Mouse (Mus musculus): ENCODE results near the gene Magi1.

The Magi1 gene

GRCm38 (mm10) chr6:94283318-94284061 is at the start of gene Magi1:
Gene Magi1, minus strand, starts transcription at chr6:94283917.
- DNase-seq (ENCODE audit: low spot score in 2 of 2): peak; percentile 43 to 64

DNA sequence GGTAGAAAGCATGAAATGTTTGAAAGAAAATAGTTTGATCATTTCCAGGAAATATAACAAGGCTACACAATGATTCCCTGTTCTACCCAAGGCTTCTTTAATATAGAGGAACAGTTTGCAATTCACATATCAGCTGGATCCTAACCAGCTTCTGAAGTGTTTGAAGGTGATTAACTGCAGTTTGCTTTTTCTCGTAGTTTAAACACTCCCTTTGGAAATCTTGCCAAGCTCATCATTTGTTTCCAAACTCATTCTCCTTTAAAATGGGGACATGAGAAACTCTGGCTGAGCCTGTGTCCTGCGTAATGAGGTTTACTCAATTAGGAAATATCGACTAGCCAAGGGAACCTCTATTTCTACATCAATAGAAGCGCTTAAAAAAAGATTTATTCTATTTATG is 43.4 kb upstream of the Magi1 start:
- no peak for DNase-seq (ENCODE audit: low spot score in 2 of 2)

GRCm38 (mm10) chr6:94316886-94317285 is 33.2 kb upstream of the Magi1 start:
- no peak for DNase-seq (ENCODE audit: low spot score in 2 of 2)

- no peak for DNase-seq (ENCODE audit: low spot score in 2 of 2)
Observed at GRCm38 (mm10) chr6:94312285-94312684, 28.6 kb upstream of the Magi1 start.

- no peak for DNase-seq (ENCODE audit: low spot score in 2 of 2)
Observed at GRCm38 (mm10) chr6:94308498-94308897, 24.8 kb upstream of the Magi1 start.

DNA sequence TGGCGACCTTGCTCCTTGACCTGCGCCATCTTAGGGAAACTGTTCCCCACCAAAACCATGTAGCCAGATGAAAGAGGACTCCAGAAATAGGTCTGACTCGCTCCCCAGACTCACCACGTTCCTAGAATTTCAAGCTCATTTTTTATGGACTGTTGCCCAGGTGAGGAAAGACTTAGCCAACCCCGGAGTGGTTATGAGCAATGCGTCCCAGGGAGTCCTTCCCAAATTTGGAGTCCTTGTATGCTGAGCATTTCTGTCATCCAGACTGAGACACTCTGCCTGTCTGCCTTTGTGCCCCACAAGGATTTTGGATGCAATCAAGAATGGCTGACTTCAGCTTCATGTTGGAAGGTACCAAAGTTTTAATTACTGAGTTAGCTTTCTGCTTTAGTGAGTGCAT is 19.8 kb upstream of the Magi1 start:
- DNase-seq (ENCODE audit: low spot score in 2 of 2): no peak

GRCm38 (mm10) chr6:94301804-94302203 is 18.1 kb upstream of the Magi1 start:
- DNase-seq (ENCODE audit: low spot score in 2 of 2): no peak

- no peak for DNase-seq (ENCODE audit: low spot score in 2 of 2)
Observed at GRCm38 (mm10) chr6:94300562-94300961, 16.8 kb upstream of the Magi1 start.

- DNase-seq (ENCODE audit: low spot score in 2 of 2): no peak
Observed at GRCm38 (mm10) chr6:94287387-94287786, 3.7 kb upstream of the Magi1 start.

DNA sequence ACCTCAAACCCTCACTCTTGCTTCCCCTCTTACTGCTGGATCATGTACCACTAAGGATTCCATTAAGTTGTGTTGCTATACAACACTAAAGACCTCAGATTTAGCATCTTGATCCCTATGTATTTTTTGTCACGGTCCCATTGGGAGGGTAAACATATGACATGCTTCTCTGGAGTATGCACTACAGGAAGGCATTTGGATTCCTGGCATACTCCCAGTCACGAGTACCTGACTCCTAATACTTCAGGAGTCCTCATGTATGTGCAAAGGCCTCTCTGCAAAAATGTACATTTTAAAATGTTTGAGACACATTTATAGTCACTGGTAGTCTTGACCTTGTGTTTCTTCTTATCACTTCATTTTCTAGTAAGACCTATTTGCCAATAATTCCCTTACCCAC is 2.8 kb upstream of the Magi1 start:
- DNase-seq (ENCODE audit: low spot score in 2 of 2): no peak

DNA sequence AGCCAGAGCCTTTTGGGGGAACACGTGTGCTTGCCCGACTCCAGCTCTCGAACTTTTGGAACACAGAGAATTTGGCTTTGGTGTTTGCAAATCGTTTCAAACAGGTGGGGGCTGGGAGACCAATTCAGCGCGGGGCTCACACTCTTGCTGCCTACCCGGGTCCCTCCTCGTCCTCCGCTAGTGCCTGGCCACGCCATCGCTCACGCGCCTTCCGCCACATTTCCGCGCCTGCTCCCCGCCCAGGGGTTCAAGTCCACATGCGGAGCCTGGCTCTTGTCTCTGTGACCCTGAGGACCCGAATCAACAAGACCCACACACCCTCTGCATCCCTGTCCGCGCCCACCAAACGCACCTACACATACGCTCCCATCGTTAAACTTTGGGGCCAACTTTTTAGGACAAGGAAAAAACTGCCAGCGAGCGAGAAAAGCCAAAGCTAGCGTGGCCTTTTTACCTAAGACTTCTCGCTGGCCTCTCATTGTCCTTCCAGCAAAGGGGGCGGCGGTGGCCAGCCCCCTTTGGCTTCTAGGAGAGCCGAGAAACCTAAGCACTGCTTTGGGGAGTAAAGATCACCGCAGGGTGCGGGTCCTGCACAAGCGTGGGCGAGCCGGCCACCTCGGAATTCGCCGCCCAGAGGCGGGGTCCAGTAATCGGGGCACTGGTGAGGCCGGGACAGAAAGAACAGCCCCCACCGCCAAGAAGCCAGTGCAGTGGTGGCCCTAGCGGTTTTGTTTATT is 540 bp upstream of the Magi1 start:
- peak; percentile 5 to 9 for DNase-seq (ENCODE audit: low spot score in 2 of 2)

GRCm38 (mm10) chr6:94282301-94283241 is 1.1 kb downstream of the Magi1 start:
- DNase-seq (ENCODE audit: low spot score in 2 of 2): peak; percentile 4 to 8

DNA sequence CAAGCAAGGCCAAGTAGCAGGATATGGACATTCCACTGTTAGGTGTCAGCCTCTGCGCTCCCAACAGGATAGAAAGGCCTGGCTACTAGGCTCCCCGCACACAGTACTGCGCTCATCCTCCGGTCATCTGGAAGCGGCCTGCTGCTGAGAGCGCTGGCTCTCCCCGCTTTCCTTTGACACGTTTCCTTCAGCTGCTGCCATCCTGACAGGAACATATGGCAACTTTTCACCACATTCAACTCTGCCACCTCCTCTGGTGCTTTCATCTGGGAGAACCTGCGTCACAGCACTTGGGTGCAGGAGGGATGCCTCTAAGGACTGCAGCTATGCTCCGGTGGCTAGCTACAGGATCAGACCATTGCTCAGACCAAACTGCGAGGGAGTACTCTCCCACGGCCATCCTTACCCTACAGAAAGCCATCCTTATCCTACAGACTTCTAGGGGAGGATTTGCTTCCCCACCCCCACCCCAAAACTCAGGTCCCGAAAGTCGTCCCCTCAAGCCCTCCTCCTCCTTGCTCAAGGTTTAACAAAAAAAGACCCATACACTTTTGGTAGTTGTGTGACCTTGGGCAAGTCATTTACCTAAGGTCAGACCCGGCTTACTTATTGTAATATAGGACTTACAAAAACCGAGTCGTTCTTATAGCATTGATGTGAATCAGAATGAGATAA is 2.0 kb downstream of the Magi1 start:
- no peak for DNase-seq (ENCODE audit: low spot score in 2 of 2)

DNA sequence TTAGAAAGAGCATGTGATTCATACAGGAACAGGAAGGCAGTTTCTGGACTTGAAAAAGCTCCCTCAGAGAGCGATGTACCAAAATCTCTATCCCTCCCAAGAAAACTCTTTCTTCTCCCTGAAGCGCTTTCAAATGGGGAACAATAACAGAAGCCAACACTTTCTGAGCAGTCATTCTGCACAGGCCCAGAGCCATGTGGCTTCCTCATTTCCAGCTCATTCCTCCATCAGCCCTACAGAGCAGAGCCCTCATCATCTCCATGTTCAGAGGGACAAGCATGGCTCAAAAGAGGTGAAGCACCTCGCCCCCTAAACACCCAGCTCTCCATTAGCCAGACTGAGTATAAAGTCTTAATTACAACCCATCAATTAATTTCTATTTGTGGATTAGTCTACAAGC is 9.8 kb downstream of the Magi1 start:
- no peak for DNase-seq (ENCODE audit: low spot score in 2 of 2)

DNA sequence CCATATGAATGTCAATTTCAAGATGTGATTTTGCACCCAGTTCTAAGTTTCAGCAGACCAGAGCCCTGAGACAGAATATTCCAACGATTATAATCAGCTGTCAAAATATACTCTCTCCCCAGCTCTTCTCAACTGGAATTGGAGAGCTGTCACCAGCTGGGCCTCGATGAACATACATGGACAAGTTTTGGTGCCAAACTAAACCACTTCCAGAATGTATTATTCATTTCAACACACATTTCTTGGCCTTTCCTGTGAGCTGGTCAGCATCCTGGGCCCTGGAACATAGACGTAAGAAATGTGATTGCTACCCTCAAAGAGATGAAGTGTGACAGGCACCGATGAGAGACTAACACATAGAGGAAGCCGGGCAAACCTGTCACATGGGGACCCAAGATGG is 13.7 kb downstream of the Magi1 start:
- no peak for DNase-seq (ENCODE audit: low spot score in 2 of 2)

- no peak for DNase-seq (ENCODE audit: low spot score in 2 of 2)
Observed at GRCm38 (mm10) chr6:94269174-94269573, 14.5 kb downstream of the Magi1 start.

DNA sequence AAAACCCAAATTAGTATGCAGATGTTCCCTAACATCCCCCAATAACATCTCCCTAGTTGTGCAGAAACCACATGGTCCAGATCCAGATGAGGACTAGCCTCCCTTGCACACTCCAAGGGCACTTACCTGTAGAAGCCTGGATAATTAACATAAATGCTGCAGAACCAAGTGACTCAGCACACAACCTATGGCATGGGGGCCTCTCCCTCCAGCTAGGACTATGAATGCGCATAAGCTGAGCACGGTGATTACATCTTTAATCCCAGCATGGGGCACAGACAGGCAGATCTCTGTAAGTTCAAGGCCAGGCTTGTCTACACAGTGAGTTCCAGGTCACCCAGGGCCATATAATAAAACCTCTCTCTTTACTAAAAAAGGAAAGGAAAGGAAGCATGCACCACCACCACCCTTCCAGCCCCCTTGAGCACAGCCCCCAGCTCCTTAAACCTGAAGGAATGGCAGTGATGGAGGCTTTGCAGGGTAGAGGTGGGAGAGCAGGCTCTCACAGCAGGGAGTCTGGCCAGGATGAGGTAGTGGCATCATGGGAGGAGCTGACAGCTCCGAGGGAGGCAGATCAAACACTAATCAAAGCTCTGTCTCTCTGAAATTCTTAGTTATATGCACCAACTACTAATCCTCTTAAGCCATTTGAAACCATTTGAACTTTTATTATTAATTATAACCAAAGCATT is 18.3 kb downstream of the Magi1 start:
- no peak for DNase-seq (ENCODE audit: low spot score in 2 of 2)

DNA sequence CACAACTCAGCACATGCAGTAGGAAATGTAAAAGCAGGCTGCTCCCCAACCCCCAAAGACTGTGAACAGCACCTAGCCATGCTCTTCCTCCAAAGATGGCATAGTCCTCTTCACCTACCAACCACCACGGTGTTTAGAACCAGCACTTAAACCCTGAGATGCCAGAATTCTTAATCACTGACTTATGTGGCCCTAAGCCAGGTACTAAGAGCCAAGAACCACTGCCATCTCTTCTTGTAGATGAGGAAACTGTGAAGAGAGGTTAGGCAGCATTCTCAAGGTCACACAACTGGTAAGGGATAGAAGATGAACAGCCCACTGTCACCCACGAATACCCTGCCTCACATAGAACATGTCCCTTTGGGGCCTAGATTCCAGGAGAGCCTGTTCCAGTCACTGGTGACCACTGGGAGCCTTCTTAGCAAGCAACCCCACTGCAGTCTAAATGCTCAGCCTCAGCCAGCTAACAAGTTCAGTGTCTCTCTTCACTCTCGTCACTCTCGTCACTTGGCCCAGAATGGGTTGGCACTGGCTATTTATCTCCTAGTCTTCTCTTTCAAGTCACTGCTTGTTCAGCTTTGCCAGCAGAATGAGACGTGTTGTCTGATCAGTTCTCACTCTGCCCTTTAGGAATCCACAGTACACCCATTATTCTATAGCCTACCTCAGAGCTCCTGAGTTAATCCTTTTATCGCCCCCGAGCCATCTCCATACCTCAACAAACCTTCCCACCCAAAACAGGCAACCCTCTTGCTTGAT is 19.4 kb downstream of the Magi1 start:
- DNase-seq (ENCODE audit: low spot score in 2 of 2): no peak

DNA sequence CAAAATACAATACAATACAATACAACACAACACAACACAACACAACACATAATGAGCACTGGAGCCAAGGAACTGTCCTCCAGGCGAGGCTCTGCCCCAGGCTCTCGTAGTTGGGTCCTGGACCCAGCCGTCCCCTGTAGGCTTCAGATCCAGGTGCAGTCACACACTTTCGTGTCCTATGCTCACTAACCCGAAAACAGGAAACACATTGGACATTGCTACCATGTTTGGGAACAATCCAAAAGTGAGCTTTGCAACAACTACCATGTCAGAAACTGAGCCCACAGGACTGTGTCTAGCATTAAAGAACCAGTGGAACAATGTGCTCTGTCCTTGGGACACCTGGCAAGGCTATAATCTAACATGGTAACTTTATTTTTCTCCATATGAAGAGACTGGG is 22.9 kb downstream of the Magi1 start:
- DNase-seq (ENCODE audit: low spot score in 2 of 2): no peak

DNA sequence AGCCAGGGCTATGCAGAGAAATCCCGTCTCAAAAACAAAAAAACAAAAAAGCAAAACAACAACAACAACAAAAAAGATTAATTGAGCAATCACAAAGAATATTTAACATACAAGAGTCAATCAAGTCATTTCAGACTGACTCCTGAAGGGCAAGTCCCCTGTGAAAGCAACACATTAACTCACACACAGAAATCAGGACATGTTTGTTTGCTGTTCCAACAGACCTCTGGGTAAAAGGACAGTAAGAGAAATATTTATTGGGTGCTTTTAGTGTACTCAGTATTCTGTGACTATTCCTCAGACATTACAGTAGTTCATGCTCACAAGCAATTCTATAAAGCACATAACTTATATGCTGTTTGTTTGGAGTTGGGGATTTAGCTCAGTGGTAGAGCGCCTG is 23.7 kb downstream of the Magi1 start:
- DNase-seq (ENCODE audit: low spot score in 2 of 2): no peak
